Mouse (Mus musculus) E14TG2a.4 (cell line): Measurements from ENCODE around the gene Ccdc38.
"Not testable (repeated sequence)": the region's sequence is repeated elsewhere in the genome, so short reads cannot be mapped to it uniquely, and the experiment has no call there.

Source experiments
- H3K27me3 ChIP-seq: 2 replicates; pipeline ENCODE4 v1.6.1; 2014; ENCODE audit warnings: low read length, control low read depth; ENCODE audit not compliant: insufficient read depth
- H3K36me3 ChIP-seq: 2 replicates; pipeline ENCODE4 v1.6.1; 2014; ENCODE audit warnings: low read length, control low read depth; ENCODE audit not compliant: insufficient read depth
- H3K4me1 ChIP-seq: replicated peaks from 2 replicates; pipeline ENCODE4 v1.6.1; 2014; ENCODE audit warnings: low read depth, low read length, control low read depth
- H3K4me3 ChIP-seq: replicated peaks from 2 replicates; pipeline ENCODE4 v1.5.1; 2014; ENCODE audit warnings: mild to moderate bottlenecking, low read length
- H3K9me3 ChIP-seq: 2 replicates; pipeline ENCODE4 v1.6.1; 2014; ENCODE audit warnings: low read length, control low read depth
- CTCF ChIP-seq: conservative IDR thresholded peaks from 2 replicates; pipeline ENCODE4 v1.5.1; 2014; ENCODE audit warnings: low read length
- NANOG ChIP-seq: IDR thresholded peaks from 2 replicates; pipeline ENCODE4 v1.6.1; 2014; ENCODE audit warnings: borderline replicate concordance, low read length, mixed read lengths
- POU5F1 ChIP-seq: IDR thresholded peaks from 2 replicates; pipeline ENCODE4 v1.6.1; 2014; ENCODE audit warnings: low read length, borderline replicate concordance

Gene Ccdc38

DNA sequence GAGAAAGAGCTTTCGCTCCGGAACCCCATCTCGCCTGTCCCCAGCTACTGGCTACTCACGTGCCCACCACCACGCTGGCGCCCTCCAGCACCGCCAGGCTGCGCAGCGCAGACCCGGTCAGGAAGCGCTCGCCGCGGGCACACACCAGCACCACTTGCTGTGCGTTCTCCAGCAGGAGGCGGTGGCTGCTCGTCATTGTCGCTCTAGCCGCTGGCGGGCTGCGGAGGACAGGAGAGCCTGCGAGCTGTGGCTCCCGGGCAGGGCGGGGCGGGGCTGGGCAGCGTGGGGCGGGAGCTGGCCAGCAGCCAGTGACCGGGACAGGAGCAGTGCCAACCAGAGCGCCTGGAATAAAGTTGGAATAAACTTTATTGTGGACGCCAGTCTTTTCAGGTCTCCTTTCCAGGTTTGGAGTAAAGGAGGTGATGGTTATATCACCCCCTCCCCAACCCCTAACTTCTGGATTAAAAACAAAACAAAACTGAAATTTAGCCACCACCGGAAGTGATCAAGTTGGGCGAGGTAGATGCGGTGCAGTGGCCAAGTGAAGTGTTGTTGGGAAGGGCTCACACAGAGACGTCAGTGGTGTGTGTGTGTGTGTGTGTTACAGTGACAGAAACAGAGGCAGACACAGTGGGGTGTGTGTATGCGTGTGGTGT, 529 bp upstream of the Ccdc38 start, which contains the start of gene Amdhd1:
TSS of gene Amdhd1 (minus strand) at position 259 of the 656 bp plus-strand sequence.
- peaks cover 37% of the 10 kb centered on the region for H3K27me3 ChIP-seq
- TF ChIP-seq NANOG (no peak), CTCF (no peak), POU5F1 (no peak)
- H3K4me3 ChIP-seq, result peak within 1 kb of the TSS; percentile 59
- no peaks in the 10 kb centered on the region for H3K9me3 ChIP-seq
- peaks cover 43% of the 10 kb centered on the region for H3K4me1 ChIP-seq
- no peaks in the 10 kb centered on the region for H3K36me3 ChIP-seq

DNA sequence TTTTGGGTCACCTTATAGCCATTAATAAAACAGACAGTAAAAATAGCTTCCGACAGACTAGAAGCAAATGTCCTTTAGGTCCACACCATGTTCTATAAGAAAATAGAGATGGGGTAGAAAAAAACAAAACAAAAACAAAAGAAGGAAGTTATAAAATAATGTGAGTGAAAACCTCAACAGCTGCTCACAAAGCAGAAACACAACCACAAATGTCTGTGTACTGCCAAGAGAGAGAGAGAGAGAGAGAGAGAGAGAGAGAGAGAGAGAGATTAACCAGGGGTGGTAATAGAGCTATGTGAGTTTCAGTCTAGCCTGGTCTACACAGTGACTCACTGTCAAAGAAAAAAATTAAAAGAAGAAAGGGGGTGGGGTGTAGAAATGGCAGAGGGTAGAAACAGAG, 1.2 kb downstream of the Ccdc38 start:
- peaks cover 31% of the 10 kb centered on the region for H3K27me3 ChIP-seq
- no peaks in the 10 kb centered on the region for H3K9me3 ChIP-seq
- no peak overlapping the region for H3K4me3 ChIP-seq
- H3K4me1 ChIP-seq, result peaks cover 53% of the 10 kb centered on the region
- H3K36me3 ChIP-seq, result no peaks in the 10 kb centered on the region
- TF ChIP-seq POU5F1, result no peak
- TF ChIP-seq NANOG, result no peak
- TF ChIP-seq CTCF, result no peak

DNA sequence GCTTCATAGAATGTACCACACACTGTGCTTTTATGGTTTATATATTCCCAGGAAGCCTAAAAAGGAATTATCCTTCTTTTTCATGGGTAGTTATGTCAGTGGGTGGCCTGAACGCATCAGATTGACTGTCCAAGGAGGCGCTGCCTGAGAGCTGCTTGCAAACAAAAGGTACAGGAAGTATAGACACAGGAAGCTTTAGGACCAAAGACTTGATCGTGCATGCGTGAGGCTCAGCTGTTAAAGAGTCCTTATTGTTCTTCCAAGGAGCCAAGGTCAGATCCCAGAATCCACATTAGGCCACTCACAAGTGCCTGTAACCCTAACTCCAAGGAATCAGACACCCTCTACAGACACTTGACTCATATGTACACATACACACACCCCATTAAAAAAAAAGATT, 1.9 kb downstream of the Ccdc38 start:
- H3K36me3 ChIP-seq, result no peaks in the 10 kb centered on the region
- H3K4me1 ChIP-seq, result peaks cover 57% of the 10 kb centered on the region
- TF ChIP-seq NANOG, result peak; percentile 92
- TF ChIP-seq CTCF, result no peak
- TF ChIP-seq POU5F1, result no peak
- H3K4me3 ChIP-seq, result no peak overlapping the region
- peaks cover 28% of the 10 kb centered on the region for H3K27me3 ChIP-seq
- no peaks in the 10 kb centered on the region for H3K9me3 ChIP-seq

DNA sequence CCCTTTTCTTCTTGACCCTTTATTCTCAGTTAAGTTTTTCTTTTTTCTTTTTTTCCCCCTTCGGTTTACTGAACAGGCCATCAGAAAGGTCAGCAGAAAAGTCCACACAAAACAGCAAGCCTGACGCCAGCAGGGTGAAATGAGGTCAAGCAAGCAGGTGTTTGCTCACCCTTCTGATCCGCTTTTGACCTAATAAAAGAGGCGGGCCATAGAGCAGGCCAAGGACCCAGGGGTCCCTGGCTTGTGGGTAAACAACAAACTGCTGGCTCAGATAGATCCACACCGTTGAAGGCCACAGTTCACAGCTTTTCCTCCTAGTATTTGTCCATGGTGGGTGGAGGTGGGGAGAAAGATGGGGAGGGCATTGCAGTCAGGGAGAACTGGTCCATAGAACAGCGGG, 2.7 kb downstream of the Ccdc38 start:
- no peak overlapping the region for H3K4me3 ChIP-seq
- no peak for TF ChIP-seq POU5F1
- no peak for TF ChIP-seq CTCF
- no peak for TF ChIP-seq NANOG
- H3K9me3 ChIP-seq, result no peaks in the 10 kb centered on the region
- H3K4me1 ChIP-seq, result peaks cover 62% of the 10 kb centered on the region
- H3K36me3 ChIP-seq, result no peaks in the 10 kb centered on the region
- H3K27me3 ChIP-seq, result peaks cover 21% of the 10 kb centered on the region

DNA sequence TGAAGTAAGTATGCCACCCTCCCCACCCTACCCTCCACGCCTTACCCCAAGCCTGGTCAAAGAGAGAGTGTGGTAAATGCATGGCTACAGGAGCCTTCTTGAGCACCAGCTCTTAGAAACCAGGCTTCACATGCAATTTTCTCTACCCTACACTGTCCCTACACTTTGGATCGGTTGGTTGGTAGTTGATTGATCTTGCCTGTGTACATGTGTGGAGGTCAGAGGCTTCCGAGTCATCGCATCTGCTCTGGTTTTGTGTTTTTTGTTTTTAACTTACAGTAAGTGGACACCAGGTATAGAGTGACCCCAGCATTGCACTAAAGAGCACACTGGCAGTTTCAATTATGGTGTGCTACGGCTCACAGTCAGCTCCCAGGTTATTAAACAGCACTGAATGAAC, 3.7 kb downstream of the Ccdc38 start:
- Histone ChIP-seq H3K36me3 (no peaks in the 10 kb centered on the region), H3K4me3 (no peak overlapping the region), H3K4me1 (peaks cover 67% of the 10 kb centered on the region), H3K9me3 (no peaks in the 10 kb centered on the region), H3K27me3 (peaks cover 14% of the 10 kb centered on the region)
- TF ChIP-seq POU5F1, result no peak
- no peak for TF ChIP-seq NANOG
- TF ChIP-seq CTCF, result no peak

DNA sequence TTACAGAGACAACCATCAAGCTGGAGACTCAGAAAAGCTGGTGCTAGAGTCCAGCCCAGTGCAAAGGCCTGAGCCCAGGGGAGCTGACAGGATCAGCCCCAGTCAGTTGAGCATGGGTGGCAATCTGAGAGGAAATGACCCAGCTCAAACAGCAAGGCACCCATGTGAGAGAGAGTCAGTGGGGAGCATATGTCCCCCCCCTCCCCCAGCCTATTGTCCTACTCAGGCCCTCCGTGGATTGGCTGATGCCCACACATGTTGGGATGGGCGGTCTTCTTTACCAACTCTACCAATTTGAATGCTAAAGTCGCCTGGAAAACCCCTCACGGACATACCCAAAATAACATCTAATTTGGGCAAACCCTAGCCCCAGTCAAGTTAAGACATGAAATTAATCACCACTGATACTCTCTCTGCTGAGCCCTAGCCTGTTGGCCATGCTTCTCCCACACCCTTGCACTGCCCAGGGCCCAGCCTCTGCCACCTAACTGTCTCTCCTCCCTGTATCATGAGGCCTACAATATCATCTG, 7.4 kb downstream of the Ccdc38 start:
- H3K36me3 ChIP-seq, result no peaks in the 10 kb centered on the region
- no peak overlapping the region for H3K4me3 ChIP-seq
- peaks cover 51% of the 10 kb centered on the region for H3K4me1 ChIP-seq
- TF ChIP-seq NANOG (no peak), POU5F1 (no peak), CTCF (no peak)
- H3K27me3 ChIP-seq, result no peaks in the 10 kb centered on the region
- no peaks in the 10 kb centered on the region for H3K9me3 ChIP-seq

DNA sequence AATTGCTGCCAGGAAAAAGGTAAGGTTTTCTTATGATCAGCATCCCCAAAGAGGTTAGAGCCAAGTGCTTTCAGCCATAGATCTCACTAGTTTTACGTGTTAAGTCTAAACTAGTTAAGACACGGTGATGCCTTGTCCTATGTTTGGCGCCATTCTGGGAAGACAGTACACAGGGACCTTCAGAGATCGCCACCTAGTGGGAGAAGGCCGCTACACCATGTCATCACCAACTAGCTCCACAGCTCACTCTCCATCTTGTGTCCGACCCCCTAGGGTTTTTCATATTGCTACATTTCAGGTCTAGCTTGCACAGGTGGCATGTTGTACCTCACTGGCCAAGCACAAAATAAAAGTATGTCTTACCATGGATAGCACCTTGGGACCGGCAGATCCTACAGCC, 8.6 kb downstream of the Ccdc38 start:
- Histone ChIP-seq H3K36me3 (no peaks in the 10 kb centered on the region), H3K27me3 (no peaks in the 10 kb centered on the region), H3K9me3 (no peaks in the 10 kb centered on the region), H3K4me1 (peaks cover 42% of the 10 kb centered on the region), H3K4me3 (no peak overlapping the region)
- TF ChIP-seq CTCF (peak; percentile 49), NANOG (no peak)

DNA sequence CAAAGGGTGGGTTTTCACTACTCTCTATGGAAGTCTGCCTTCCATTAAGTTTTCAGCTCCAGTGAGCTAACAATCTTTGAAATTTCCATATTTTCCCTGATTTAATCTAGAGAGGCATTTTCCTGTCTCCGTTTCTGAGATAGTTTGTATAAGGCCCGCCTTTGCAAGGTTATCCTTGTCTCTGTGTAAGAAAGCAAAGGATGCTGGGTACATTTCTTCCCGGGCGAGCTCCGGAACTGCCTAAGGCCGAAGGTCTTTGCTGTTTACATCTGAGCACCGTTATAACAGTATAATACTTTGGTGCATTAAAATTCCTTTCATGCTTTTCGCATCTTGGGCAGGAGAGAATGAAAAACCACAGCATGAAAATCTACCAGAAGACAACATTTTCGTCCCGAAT, 9.4 kb downstream of the Ccdc38 start:
- TF ChIP-seq NANOG (no peak), POU5F1 (no peak), CTCF (no peak)

DNA sequence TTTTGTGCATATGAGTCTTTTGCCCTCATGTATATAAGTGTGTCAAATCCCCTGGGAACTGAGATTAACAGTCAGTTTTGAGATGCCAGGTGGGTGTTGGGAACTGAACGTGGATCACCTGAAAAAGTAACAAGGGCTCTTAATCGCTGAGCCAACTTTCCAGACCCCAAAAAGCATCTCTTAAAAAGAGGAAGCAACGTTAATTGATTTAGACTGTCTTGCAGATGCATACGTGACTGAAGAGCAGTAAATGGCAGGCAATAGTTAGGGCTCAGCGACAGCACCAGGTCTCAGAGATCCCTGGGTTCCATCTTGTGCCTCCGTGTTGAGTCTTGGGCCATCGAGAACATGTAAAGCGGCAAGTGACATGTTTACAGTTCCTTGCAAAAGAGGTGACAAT, 12.2 kb downstream of the Ccdc38 start:
- Histone ChIP-seq H3K9me3 (no peaks in the 10 kb centered on the region), H3K36me3 (no peaks in the 10 kb centered on the region), H3K27me3 (no peaks in the 10 kb centered on the region), H3K4me3 (no peak overlapping the region), H3K4me1 (peaks cover 21% of the 10 kb centered on the region)
- no peak for TF ChIP-seq NANOG

More for the DNA sequence above, 9.4 kb downstream of the Ccdc38 start:
- H3K27me3 ChIP-seq, result no peaks in the 10 kb centered on the region
- H3K4me3 ChIP-seq, result peak overlapping the region; percentile 39; the same call in 1 of the 2 replicates
- H3K4me1 ChIP-seq, result peaks cover 36% of the 10 kb centered on the region
- H3K9me3 ChIP-seq, result no peaks in the 10 kb centered on the region
- no peaks in the 10 kb centered on the region for H3K36me3 ChIP-seq

DNA sequence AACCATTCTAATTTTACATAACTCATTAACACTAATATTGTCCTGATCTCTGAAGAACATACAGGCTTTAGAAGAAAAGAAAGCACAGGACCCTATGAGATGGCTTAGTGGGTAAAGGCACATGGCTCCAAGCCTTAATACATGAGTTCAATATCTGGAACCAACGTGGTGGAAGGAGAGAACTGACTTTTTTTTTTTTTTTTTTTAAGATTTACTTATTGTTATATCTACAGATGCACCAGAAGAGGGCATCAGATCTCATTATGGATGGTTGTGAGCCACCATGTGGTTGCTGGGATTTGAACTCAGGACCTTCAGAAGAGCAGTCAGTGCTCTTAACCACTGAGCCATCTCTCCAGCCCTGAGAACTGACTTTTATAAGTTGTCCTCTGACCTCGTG, 17.5 kb downstream of the Ccdc38 start:
- not testable (repeated sequence) for H3K36me3 ChIP-seq, H3K4me3 ChIP-seq, H3K27me3 ChIP-seq, H3K9me3 ChIP-seq
- H3K4me1 ChIP-seq, result peaks cover 10% of the 10 kb centered on the region
